Mouse (Mus musculus) ES-Bruce4 (cell line): ENCODE results near the gene Zbtb20.

Experiments used
- CTCF ChIP-seq: IDR thresholded peaks from one replicate; pipeline ENCODE4 v1.8.1; 2011; ENCODE audit warnings: low read depth, low read length
- EP300 ChIP-seq: IDR thresholded peaks from 2 replicates; pipeline ENCODE4 v1.6.1; 2011; ENCODE audit warnings: low read depth, low read length; ENCODE audit not compliant: insufficient read depth
- POLR2A ChIP-seq: IDR thresholded peaks from one replicate; pipeline ENCODE4 v1.8.1; 2011; ENCODE audit warnings: low read length; ENCODE audit not compliant: insufficient read depth

- TF ChIP-seq CTCF (no peak), POLR2A (no peak), EP300 (no peak)
These were observed 488.8 kb downstream of the Zbtb20 start for GRCm38 (mm10) chr16:43364516-43364910.
